Mouse (Mus musculus) layer of hippocampus, adult 9-10 months (tissue): ENCODE results near the gene Idua.

ENCODE experiments used
- DNase-seq: peaks from one replicate; pipeline ENCODE4 v3.0.0; 2022; ENCODE audit warnings: low spot score

Idua gene

GRCm38 (mm10) chr5:108654444-108654990 lies 5.6 kb upstream of the Idua start:
- DNase-seq, result no peak

DNA sequence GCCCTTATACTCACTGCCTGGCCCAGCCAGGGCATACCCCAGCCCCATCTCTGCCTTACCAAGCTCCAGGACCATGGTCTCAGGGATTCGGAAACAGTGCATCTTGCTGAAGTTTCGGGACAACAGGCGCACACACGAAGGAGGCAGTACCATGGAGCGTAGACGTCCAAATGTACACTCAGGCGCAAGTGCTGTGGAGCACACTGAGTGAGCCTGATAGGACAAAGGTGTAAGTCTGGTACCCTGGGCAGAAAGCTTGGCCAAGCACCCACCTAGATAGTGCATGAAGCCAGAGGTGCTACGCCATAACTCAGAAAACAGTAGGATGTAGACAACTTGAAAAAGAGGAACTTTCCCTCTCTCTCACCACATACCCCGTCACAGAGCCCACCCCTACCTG lies 4.8 kb upstream of the Idua start:
- no peak for DNase-seq

- DNase-seq, result no peak
Observed at GRCm38 (mm10) chr5:108655891-108656650, 4.1 kb upstream of the Idua start.

DNA sequence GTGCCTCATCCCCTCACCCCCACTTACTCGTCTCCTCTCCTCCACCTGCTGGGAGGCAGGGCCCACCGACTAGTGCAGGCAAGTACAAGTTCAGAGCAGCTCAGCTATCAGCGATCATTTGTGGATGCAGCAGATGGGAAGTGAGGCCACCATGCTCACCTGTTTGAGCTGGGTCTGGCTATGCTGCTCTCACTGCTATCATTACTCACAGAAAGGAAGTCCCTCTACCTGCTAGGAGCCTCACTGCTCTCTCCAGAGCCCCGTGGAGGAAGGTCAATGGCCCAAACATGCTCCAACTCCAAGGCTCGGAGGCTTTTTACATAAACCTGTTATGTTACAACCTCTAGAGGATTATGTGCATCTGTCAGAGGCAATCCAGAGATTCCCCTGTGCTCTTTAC lies 2.7 kb upstream of the Idua start:
- no peak for DNase-seq

DNA sequence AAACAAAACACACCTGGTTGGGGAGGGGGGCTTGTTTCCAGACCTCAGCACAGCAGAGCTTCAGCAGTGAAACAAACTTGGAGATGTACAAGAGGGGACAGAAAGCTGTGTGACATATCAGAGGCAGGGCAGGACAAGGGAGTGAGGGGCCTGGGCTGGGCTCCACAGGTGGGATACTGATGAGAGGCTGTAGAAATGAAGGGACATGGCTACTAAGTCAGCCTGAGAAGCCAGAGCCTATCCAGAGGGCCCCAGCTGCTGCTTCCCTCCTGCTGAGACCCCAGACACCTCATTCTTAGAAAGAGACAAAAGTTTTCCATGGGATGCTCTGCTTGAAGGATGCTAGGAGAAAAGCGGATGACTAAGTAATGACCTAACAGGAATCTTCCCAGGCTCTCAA lies 1.5 kb upstream of the Idua start:
- no peak for DNase-seq

DNA sequence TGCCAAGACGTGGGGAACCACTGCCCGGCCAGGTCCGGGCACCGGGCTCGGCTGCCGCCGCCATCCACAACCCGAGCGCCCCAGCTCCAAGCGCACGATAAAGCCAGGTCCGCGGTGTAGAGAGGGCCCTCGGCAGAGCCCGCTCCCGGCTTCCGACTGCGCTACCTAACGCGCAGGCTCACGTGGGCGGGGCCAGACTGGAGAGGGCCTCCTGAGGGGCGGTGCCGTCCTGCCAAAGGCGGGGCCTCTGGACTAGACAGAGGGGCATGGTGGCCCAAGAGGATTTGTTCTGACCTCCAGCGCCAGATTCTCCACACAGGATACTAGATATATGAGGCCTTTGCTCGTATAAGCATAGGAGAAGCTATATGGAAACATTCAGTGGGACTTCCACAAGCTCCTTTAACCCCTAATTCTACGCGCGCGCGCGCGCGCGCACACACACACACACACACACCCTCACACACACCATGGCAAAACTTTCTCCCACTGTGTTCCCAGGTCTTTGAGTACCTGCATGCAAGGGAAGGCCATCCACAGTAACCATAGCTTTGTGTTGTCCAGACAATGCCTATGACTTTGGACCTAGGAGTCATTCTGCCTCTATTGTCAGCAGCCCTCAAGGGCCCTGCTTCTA lies 619 bp downstream of the Idua start:
- DNase-seq, result peak; percentile 84

- no peak for DNase-seq
Observed at GRCm38 (mm10) chr5:108662772-108663171, 2.6 kb downstream of the Idua start.

GRCm38 (mm10) chr5:108665066-108665465 lies 4.9 kb downstream of the Idua start:
- DNase-seq, result no peak

DNA sequence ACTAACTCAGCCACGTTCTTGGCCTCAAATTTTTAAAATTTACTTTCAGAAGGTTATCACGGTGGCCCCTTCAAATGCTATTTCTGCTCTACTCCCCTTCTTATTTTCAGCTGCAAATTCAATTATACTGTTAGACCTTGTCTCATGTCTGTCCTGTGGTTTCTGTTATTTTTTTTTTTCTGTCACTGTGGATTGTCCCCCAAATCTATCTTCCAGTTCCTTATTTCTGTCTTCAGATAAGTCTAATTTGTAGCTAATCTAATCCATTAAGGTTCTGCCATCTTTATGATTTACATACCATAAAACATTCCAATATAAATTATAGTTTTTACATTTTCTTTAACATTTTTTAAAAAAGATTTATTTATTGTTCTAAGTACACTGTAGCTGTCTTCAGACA lies 7.2 kb downstream of the Idua start:
- no peak for DNase-seq

DNA sequence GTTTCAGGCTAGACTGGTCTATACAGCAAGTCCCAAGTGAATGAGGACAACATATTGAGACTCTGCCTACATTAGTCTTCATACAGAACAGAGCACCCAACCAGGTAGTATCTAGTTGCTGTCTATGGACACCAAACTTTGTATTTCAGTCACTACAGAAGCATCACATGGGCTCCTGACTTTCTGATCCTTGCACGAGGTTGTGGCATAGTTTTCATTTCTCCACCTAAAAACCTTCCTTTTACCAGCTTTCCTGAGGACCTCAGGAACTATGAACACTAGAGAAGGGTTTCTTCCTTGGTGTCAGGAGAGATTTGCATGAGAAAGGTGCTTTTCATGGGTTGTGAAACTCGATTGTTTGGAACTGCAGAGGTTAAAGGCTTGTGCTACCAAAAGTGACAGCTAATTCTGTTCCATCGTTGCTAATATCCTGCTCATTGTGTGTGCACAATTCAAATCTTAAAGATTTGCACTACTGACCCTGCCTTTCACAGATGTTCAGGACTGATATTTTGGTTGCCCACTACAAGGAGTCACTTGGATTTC lies 8.3 kb downstream of the Idua start:
- no peak for DNase-seq

GRCm38 (mm10) chr5:108668977-108669936 lies 9.1 kb downstream of the Idua start, which contains the start of gene Dgkq:
Gene Dgkq (minus strand): TSS chr5:108669672.
- DNase-seq, result peak; percentile 82

- no peak for DNase-seq
Observed at GRCm38 (mm10) chr5:108669986-108670385, 9.9 kb downstream of the Idua start.

- no peak for DNase-seq
Observed at GRCm38 (mm10) chr5:108670785-108671184, 10.7 kb downstream of the Idua start.

DNA sequence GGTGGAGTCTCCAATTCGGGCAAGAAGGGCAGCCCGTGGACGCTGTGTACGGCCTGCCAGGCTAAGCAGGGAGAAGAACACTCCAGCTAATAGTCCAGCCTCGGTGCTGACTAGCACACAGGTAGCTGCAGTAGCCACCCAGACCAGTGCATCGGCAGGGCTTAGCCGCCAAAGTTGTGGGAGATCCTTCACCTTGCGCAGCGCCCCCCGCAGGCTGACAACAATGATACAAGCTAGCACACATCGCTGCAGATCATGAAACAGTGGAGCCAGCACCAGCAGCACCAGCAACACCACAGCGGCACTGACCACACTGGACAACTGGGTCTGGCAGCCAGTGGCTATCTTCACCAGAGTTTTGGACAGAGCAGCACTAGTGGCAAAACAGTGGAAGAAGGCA lies 11.6 kb downstream of the Idua start:
- no peak for DNase-seq

DNA sequence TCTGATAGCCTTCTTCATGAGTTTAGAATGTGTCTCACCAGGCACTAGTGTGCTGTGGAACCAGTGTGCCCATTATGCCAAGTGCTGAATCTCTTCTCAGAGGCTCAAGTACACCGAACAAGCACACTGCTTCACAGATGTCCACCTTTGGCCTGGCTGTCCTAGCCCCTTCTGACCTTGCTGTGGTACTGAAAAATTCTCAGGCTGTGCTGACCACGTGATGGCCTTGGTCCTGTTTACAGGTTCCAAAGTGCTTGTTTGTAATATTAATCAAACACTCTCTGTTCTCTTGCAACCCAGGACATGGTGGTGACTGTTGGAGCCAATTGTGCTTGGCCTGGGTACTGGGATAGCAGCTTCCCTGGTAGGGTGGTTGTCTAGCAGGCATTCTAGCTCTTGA lies 14.5 kb downstream of the Idua start:
- DNase-seq, result no peak

DNA sequence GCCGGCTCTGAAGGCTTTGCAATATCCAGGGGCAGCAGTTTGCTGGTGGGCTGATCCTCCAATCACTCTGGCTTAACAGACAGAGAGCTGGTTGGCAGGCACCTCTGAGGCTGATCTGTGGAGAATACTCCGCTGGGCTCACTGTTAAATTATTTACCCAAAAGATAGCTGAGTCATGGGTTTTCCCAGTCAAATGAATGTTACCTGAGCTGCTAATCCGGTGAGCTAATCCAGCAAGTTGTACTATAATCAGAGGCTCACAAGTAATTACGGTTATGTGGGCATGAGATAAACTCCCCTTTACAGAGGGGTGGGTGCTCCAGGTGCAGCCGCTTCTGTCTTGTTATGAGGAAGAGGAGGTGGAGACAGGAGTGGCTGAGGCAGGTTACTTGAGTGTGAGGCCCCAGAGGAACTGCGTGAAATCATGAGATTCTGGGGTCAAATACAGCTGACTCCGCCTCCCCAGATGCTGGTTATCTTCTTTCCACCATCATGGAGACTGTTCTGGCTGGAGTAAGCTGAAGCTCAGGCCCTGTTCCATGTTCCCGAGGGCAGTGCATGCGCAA lies 15.2 kb downstream of the Idua start, which contains the start of gene Slc26a1:
TSS of gene Slc26a1 (minus strand) at position 319 of the 566 bp plus-strand sequence.
- no peak for DNase-seq

DNA sequence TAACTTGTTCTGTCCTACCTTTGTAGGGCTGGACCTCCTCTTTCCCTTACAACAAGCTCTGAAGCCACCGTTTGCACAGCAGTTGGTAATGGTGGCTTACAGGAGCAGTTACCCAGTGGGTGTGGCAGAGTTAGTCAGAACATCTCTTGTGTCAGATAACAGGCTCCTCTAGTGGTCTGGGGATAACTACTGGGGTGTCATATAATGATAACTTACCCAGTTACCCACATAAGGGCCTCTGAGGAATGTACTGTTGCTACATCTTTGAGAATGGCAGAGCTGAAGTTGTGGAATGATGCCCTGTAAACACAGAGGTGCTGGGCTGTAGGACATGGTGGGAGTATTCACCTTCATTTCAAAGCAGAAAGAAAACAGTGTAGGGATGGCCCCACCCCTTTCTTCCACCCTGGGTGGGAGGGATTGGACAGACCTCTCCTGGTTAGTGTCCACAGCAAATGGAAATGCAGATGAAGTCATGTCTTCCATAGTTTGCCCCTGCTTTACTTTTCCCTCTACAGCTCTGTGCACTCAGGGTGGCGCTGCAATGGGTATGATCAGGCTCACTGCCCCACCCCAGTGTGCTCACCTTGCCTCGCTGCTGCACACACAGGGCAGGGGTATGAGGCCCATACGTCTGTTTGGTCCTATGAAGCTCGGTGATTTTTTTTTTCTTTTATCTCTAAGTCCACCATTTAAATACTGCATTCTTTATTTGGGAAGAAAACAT lies 16.8 kb downstream of the Idua start:
- no peak for DNase-seq

- DNase-seq, result peak; percentile 55
Observed at GRCm38 (mm10) chr5:108677605-108678295, 17.6 kb downstream of the Idua start.

- DNase-seq, result no peak
Observed at GRCm38 (mm10) chr5:108678296-108678854, 18.2 kb downstream of the Idua start.

DNA sequence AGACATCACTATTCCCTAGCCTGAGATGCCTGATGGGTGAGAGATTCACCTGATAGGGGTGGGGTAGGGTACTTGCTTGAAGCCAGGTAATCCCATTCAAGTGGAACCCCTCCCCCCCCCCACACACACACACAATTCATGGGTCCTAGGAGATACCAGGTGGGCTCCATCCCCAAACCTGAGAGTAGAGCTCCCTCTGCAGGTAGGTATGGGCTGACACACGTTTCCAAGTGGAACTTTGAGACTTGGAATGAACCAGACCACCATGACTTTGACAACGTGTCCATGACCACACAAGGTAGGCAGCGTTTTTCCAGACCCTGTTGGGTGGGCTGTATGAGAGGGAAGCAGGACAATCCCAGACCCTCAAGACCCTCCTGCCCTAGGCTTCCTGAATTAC lies 19.8 kb downstream of the Idua start:
- DNase-seq, result no peak
